Mouse (Mus musculus) kidney, postnatal 0 days (tissue): ENCODE measurements at regions not wholly inside any gene's neighbourhood (a gene's known extent, or its start where the extent isn't known, plus 50 kb on each side); places are given as distances from the start of the nearest gene placed in this dataset.

ENCODE experiments used
- ATAC-seq: fragments of 200-750 bp; cut with Nextera tagmentation; replicated peaks from 2 replicates; pipeline ENCODE4 v1.8.0; 2017; ENCODE audit warnings: low read depth, moderate number of reproducible peaks, moderate TSS enrichment, moderate library complexity; ENCODE audit not compliant: low FRiP score
- DNase-seq: peaks from one replicate; pipeline ENCODE4 v3.0.0-alpha.2; 2016; ENCODE audit warnings: low spot score
- H3K27ac ChIP-seq: fragments of 300-500 bp; sonication (generic); 2 replicates; pipeline ENCODE4 v1.5.1; 2014; ENCODE audit warnings: mild to moderate bottlenecking
- H3K27me3 ChIP-seq: fragments of 300-500 bp; sonication (generic); 2 replicates; pipeline ENCODE4 v1.6.1; 2014; ENCODE audit warnings: low read length, mixed read lengths; ENCODE audit not compliant: insufficient read depth
- H3K36me3 ChIP-seq: fragments of 300-500 bp; sonication (generic); 2 replicates; pipeline ENCODE4 v1.6.1; 2014; ENCODE audit warnings: low read length, mixed read lengths; ENCODE audit not compliant: insufficient read depth
- H3K4me1 ChIP-seq: fragments of 300-500 bp; sonication (generic); replicated peaks from 2 replicates; pipeline ENCODE4 v1.6.1; 2014; ENCODE audit warnings: antibody characterized with exemption, low read length, mixed read lengths; ENCODE audit not compliant: insufficient read depth
- H3K4me2 ChIP-seq: fragments of 300-500 bp; sonication (generic); 2 replicates; pipeline ENCODE4 v1.6.1; 2014; ENCODE audit warnings: mild to moderate bottlenecking, low read length, moderate library complexity, mixed read lengths
- H3K4me3 ChIP-seq: fragments of 300-500 bp; sonication (generic); replicated peaks from 2 replicates; pipeline ENCODE4 v1.5.1; 2014; ENCODE audit warnings: low read depth, low read length
- H3K9ac ChIP-seq: fragments of 300-500 bp; sonication (generic); 2 replicates; pipeline ENCODE4 v1.6.1; 2014; ENCODE audit warnings: low read depth, low read length
- H3K9me3 ChIP-seq: fragments of 300-500 bp; sonication (generic); replicated peaks from 2 replicates; pipeline ENCODE4 v1.6.1; 2016; ENCODE audit warnings: low read length, inconsistent platforms, mixed read lengths
- CTCF ChIP-seq: IDR thresholded peaks from 2 replicates; pipeline ENCODE4 v1.5.1; 2016; ENCODE audit warnings: antibody characterized with exemption, low read depth, mild to moderate bottlenecking, moderate library complexity
- WGBS: fragments of 180-500 bp; shearing (Covaris S2); extraction: QIAGEN DNeasy Blood & Tissue Kit; methylation state at CpG from one replicate; pipeline ENCODE4 v1.1.7; 2014; 5-methylcytosine and 5-hydroxymethylcytosine counted together

- no peak overlapping the region for H3K27ac ChIP-seq
- WGBS = 69% methylated on average over 3 of the region's 3 CpGs
- ATAC-seq (no peak), DNase-seq (no peak)
- no peaks in the 10 kb centered on the region for H3K4me1 ChIP-seq
- no peak overlapping the region for H3K4me2 ChIP-seq
- no peaks in the 10 kb centered on the region for H3K27me3 ChIP-seq
- no peak overlapping the region for H3K4me3 ChIP-seq
- H3K9ac ChIP-seq = no peak overlapping the region
- H3K9me3 ChIP-seq = no peaks in the 10 kb centered on the region
- H3K36me3 ChIP-seq = no peaks in the 10 kb centered on the region
- TF ChIP-seq CTCF = no peak
Measured at GRCm38 (mm10) chr13:112047408-112047807, 238.6 kb upstream of the Map3k1 start.

GRCm38 (mm10) chr13:112047874-112048273, 239.1 kb upstream of the Map3k1 start:
- no peak overlapping the region for H3K9ac ChIP-seq
- H3K4me3 ChIP-seq = no peak overlapping the region
- 73% methylated on average over 13 of the region's 13 CpGs for WGBS
- H3K4me2 ChIP-seq = no peak overlapping the region
- no peak overlapping the region for H3K27ac ChIP-seq
- no peaks in the 10 kb centered on the region for H3K36me3 ChIP-seq
- no peaks in the 10 kb centered on the region for H3K27me3 ChIP-seq
- no peak for TF ChIP-seq CTCF
- H3K9me3 ChIP-seq = no peaks in the 10 kb centered on the region
- DNase-seq = no peak
- no peak for ATAC-seq
- no peaks in the 10 kb centered on the region for H3K4me1 ChIP-seq

GRCm38 (mm10) chr13:112048327-112048726, 239.5 kb upstream of the Map3k1 start:
- Histone ChIP-seq H3K9me3 (no peaks in the 10 kb centered on the region), H3K9ac (no peak overlapping the region), H3K27me3 (no peaks in the 10 kb centered on the region), H3K4me2 (no peak overlapping the region), H3K27ac (no peak overlapping the region), H3K4me1 (no peaks in the 10 kb centered on the region), H3K4me3 (no peak overlapping the region), H3K36me3 (no peaks in the 10 kb centered on the region)
- DNase-seq (no peak), ATAC-seq (no peak)
- 78% methylated on average over 6 of the region's 6 CpGs for WGBS
- TF ChIP-seq CTCF = no peak

GRCm38 (mm10) chr13:112050892-112051291, 237.4 kb upstream of the Ankrd55 start:
- no peak overlapping the region for H3K9ac ChIP-seq
- WGBS = 84% methylated on average over 11 of the region's 11 CpGs
- H3K4me1 ChIP-seq = no peaks in the 10 kb centered on the region
- no peak overlapping the region for H3K4me3 ChIP-seq
- H3K27me3 ChIP-seq = no peaks in the 10 kb centered on the region
- no peak for ATAC-seq
- H3K36me3 ChIP-seq = no peaks in the 10 kb centered on the region
- no peak overlapping the region for H3K4me2 ChIP-seq
- DNase-seq = no peak
- H3K27ac ChIP-seq = no peak overlapping the region
- H3K9me3 ChIP-seq = no peaks in the 10 kb centered on the region
- no peak for TF ChIP-seq CTCF

- no peaks in the 10 kb centered on the region for H3K27me3 ChIP-seq
- WGBS = 85% methylated on average over 3 of the region's 3 CpGs
- no peak overlapping the region for H3K27ac ChIP-seq
- no peak overlapping the region for H3K4me2 ChIP-seq
- H3K36me3 ChIP-seq = no peaks in the 10 kb centered on the region
- DNase-seq (no peak), ATAC-seq (no peak)
- H3K4me3 ChIP-seq = no peak overlapping the region
- H3K9ac ChIP-seq = no peak overlapping the region
- no peaks in the 10 kb centered on the region for H3K9me3 ChIP-seq
- H3K4me1 ChIP-seq = no peaks in the 10 kb centered on the region
- no peak for TF ChIP-seq CTCF
Measured at GRCm38 (mm10) chr13:112052011-112052410, 236.2 kb upstream of the Ankrd55 start.

- DNase-seq = no peak
Measured at GRCm38 (mm10) chr13:112052456-112052855, 235.8 kb upstream of the Ankrd55 start.

GRCm38 (mm10) chr13:112054879-112055371, 233.3 kb upstream of the Ankrd55 start:
- Histone ChIP-seq H3K4me1 (no peaks in the 10 kb centered on the region), H3K4me2 (no peak overlapping the region), H3K27ac (no peak overlapping the region), H3K4me3 (no peak overlapping the region), H3K9me3 (no peaks in the 10 kb centered on the region), H3K27me3 (no peaks in the 10 kb centered on the region), H3K36me3 (no peaks in the 10 kb centered on the region), H3K9ac (no peak overlapping the region)
- no peak for TF ChIP-seq CTCF
- WGBS = 68% methylated on average over 6 of the region's 6 CpGs
- no peak for ATAC-seq
- DNase-seq = peak; percentile 50

More at GRCm38 (mm10) chr13:112052456-112052855, 235.8 kb upstream of the Ankrd55 start:
- Histone ChIP-seq H3K9me3 (no peaks in the 10 kb centered on the region), H3K36me3 (no peaks in the 10 kb centered on the region), H3K27me3 (no peaks in the 10 kb centered on the region), H3K4me3 (no peak overlapping the region), H3K4me2 (no peak overlapping the region), H3K9ac (no peak overlapping the region), H3K4me1 (no peaks in the 10 kb centered on the region), H3K27ac (no peak overlapping the region)
- WGBS = 62% methylated on average over 3 of the region's 3 CpGs
- no peak for ATAC-seq
- no peak for TF ChIP-seq CTCF
